Mouse (Mus musculus) adrenal gland (tissue): ENCODE data around the gene Kif7.

ENCODE experiments used
- intact Hi-C: fragments of 180-260 bp; cut with DNase I; formaldehyde crosslinking; loops from one replicate; pipeline ENCODE4 v1.15.1; 2025
- long read RNA-seq, 2 experiments: library from polyadenylated mRNA; unstranded; transcript quantifications; one replicate each; pipeline ENCODE4 v2.0.0; 2020; ENCODE audit warnings: borderline replicate concordance in 1 of 2; ENCODE audit not compliant: insufficient replicate concordance in 1 of 2

Kif7 gene
- long read RNA-seq, experiment 1, result 0 reads
- long read RNA-seq, experiment 2, partial matches to known transcripts, result 2 of 2 reads
- long read RNA-seq, experiment 2, other reads (novel, unspliced or antisense), result 0 of 2 reads

- intact Hi-C loops, result no loop called here
Observed at GRCm38 (mm10) chr7:79715187-79715981, at the start of gene Kif7. Kif7 (minus strand) TSS chr7:79715720.

GRCm38 (mm10) chr7:79762106-79762505 lies 46.6 kb upstream of the Kif7 start:
- intact Hi-C loops, result no loop called here

- intact Hi-C loops, result no loop called here
Observed at GRCm38 (mm10) chr7:79761124-79761876, 45.8 kb upstream of the Kif7 start.

GRCm38 (mm10) chr7:79759766-79760165 lies 44.2 kb upstream of the Kif7 start:
- intact Hi-C loops, result no loop called here

GRCm38 (mm10) chr7:79758176-79758575 lies 42.7 kb upstream of the Kif7 start:
- intact Hi-C loops, result no loop called here

- intact Hi-C loops, result no loop called here
Observed at GRCm38 (mm10) chr7:79756334-79756733, 40.8 kb upstream of the Kif7 start.

GRCm38 (mm10) chr7:79749511-79749910 lies 34.0 kb upstream of the Kif7 start:
- intact Hi-C loops, result no loop called here

- intact Hi-C loops, result no loop called here
Observed at GRCm38 (mm10) chr7:79747659-79748058, 32.1 kb upstream of the Kif7 start.

GRCm38 (mm10) chr7:79744585-79744984 lies 29.1 kb upstream of the Kif7 start:
- intact Hi-C loops, result loop anchor here (5.0 kb wide), 1 partner anchor 43 kb away; no protein-coding TSS in a partner anchor

- intact Hi-C loops, result loop anchor here (5.0 kb wide), 1 partner anchor 43 kb away; no protein-coding TSS in a partner anchor
Observed at GRCm38 (mm10) chr7:79744051-79744450, 28.5 kb upstream of the Kif7 start.

GRCm38 (mm10) chr7:79742659-79743536 lies 27.4 kb upstream of the Kif7 start, which contains the start of the genes Pex11a and Wdr93:
Pex11a (minus strand) TSS chr7:79743131.
Wdr93 (plus strand) TSS chr7:79743163.
- intact Hi-C loops, result loop anchor here (5.0 kb wide), 1 partner anchor 44 kb away; no protein-coding TSS in a partner anchor

- intact Hi-C loops, result loop anchor here (5.0 kb wide), 1 partner anchor 45 kb away; no protein-coding TSS in a partner anchor
Observed at GRCm38 (mm10) chr7:79742277-79742658, 26.7 kb upstream of the Kif7 start.

GRCm38 (mm10) chr7:79740279-79740678 lies 24.8 kb upstream of the Kif7 start:
- intact Hi-C loops, result loop anchor here (5.0 kb wide), 1 partner anchor 47 kb away; no protein-coding TSS in a partner anchor

- intact Hi-C loops, result no loop called here
Observed at GRCm38 (mm10) chr7:79738913-79739312, 23.4 kb upstream of the Kif7 start.

GRCm38 (mm10) chr7:79736511-79736910 lies 21.0 kb upstream of the Kif7 start:
- intact Hi-C loops, result no loop called here

- intact Hi-C loops, result no loop called here
Observed at GRCm38 (mm10) chr7:79734563-79734962, 19.0 kb upstream of the Kif7 start.

GRCm38 (mm10) chr7:79732622-79733021 lies 17.1 kb upstream of the Kif7 start, which contains the start of gene Plin1:
Plin1 (minus strand) TSS chr7:79732903.
- intact Hi-C loops, result no loop called here

GRCm38 (mm10) chr7:79731438-79731837 lies 15.9 kb upstream of the Kif7 start:
- intact Hi-C loops, result no loop called here

GRCm38 (mm10) chr7:79729743-79730370 lies 14.3 kb upstream of the Kif7 start:
- intact Hi-C loops, result loop anchor here (5.0 kb wide), 1 partner anchor 57 kb away; no protein-coding TSS in a partner anchor

GRCm38 (mm10) chr7:79729169-79729568 lies 13.6 kb upstream of the Kif7 start:
- intact Hi-C loops, result loop anchor here (5.0 kb wide), 1 partner anchor 58 kb away; no protein-coding TSS in a partner anchor
